Mouse (Mus musculus) spleen, postnatal 36 days (tissue): ENCODE measurements at regions not wholly inside any gene's neighbourhood (a gene's known extent, or its start where the extent isn't known, plus 50 kb on each side); places are given as distances from the start of the nearest gene placed in this dataset.

Experiments
- DNase-seq, 2 experiments: peaks; one replicate each; pipeline ENCODE4 v3.0.0; 2022; ENCODE audit warnings: low spot score in 2 of 2, mixed read lengths in 1 of 2

DNA sequence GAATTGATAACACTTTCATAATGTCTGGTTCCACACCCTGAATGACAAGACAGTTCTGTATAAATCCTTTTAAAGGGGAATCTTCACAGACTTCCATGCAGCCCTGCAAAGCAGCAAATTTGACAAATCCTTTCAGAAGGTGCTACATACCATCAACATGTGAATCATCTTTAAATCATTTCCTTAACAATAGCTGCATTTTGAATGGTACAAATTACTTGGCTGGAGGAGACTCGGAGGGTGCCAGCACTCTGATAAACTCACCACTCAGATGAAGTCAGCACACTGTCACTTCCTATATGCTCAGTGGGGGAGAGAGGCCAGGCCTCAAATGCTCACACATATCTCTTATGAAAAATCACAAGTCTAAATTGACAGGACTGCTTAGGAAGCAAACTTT, 386.1 kb downstream of the Efnb2 start:
- DNase-seq = no peak

DNA sequence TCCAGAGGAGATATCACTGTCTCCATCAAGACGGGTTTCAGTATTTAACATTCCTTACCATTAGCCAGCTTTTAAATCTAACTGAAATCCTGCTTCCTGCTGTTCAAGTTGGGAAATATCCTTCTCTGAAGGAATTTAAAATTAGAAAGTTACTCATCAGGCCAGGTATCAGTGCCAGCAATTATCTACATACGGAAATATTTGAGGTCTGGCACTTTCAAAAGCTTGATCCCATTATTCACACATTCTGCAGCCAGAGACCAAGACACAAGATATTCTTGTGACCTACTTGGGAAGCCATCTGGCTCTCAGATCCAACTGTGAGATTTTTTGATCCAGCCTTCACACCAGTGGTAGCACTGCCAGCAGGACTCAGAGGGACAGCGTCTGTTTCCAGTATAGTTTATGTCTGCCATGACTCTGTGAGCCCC, 386.8 kb downstream of the Efnb2 start:
- no peak for DNase-seq

DNA sequence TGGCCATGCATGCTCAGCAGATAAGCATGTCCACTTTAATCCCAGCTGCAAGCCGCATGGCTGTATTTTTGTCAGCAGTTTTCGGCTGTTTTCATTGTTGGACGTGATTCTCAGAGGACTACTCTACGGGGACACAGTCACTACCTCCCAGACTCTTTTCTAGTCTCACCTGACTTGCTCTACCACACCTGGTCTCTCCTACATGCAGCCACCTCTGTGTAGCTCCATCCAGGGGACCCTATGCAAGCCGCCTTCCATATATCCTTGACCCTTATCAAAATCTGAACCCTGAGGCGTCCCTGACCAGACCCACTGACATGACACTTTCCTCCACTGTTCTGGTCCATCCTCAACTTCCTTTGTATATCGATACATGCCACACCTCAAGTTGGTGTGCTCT, 402.2 kb downstream of the Efnb2 start:
- no peak for DNase-seq

DNA sequence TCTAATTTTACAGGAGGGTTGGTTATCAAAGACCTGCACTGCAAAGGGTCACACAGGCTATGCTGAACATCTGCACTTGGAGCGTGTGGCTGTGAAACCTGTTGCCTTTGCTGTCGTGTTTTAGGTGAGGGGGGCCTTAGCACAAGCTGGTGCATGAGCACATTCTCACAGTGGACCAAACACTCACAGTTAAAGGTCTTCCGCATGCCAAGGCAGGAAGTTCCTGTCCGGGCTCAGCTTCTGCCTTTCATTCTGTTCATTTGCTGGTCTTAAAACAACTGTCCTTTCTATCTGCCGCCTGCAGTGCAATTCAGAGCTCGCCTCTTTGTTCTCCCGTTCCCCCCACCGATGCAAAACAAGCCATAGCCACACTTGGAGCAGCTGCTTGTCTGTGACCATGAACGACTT, 402.8 kb downstream of the Efnb2 start:
- no peak for DNase-seq

DNA sequence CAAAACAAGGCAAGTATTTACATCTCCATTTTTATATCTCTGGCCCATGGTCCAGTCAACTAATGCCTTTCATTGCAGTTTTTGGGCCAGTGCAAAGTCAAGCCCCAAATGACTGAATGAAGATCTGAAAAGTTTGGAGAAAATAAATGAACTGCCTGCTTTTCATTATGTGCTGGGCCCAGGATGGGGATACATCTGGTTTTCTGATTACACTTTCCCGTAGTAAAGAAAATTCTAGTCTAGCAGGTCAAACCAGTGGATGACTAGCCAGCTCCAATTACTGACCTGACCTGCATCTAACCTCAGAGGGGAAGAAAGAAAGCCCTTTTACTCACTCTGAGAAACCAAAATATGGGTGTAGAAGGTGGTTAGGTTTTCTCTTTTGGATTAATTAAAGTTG, 404.7 kb downstream of the Efnb2 start:
- no peak for DNase-seq

- no peak for DNase-seq
Measured at GRCm38 (mm10) chr8:8254446-8254845, 406.6 kb downstream of the Efnb2 start.

DNA sequence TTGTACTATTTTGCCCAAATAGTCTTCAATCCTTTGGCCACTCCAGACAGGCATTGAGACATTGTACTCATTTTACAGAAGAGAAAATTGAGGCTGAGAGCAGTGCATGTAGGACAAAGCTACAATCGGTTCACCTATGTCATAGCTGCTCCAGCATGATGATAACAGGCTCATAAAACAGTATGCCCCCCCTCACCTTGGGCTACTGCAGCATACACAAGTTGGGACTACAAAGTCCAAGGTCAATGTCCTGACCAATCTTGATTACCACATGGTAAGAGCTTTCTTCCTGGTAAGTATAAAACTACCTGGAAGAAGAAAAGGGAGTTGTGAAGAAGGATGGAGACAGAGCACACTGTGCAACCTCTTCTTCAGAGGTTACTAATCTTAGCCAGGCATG, 416.4 kb downstream of the Efnb2 start:
- no peak for DNase-seq

- no peak for DNase-seq
Measured at GRCm38 (mm10) chr8:8241755-8242501, 419.1 kb downstream of the Efnb2 start.

GRCm38 (mm10) chr8:8241051-8241688, 419.9 kb downstream of the Efnb2 start:
- no peak for DNase-seq

DNA sequence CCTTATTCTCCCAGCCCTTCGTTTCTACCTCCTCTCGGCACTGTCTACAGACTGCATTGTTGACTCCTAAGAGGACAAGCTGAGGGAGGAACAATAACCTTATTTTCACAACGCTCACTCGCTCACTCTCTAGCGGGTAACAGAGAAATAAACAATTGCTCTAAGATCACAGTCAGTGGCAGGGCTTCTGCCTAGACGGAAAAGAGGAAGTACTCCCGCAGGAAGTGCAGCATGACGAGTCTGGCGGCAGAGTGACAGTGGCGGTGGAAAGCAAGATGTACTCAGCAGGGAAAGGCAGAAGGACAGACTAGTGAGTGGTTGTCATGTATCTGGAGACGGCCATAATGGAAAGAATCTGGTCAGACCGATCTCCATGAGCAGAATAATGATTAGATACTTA, 421.6 kb downstream of the Efnb2 start:
- no peak for DNase-seq

GRCm38 (mm10) chr8:8238051-8238450, 423.0 kb downstream of the Efnb2 start:
- no peak for DNase-seq

DNA sequence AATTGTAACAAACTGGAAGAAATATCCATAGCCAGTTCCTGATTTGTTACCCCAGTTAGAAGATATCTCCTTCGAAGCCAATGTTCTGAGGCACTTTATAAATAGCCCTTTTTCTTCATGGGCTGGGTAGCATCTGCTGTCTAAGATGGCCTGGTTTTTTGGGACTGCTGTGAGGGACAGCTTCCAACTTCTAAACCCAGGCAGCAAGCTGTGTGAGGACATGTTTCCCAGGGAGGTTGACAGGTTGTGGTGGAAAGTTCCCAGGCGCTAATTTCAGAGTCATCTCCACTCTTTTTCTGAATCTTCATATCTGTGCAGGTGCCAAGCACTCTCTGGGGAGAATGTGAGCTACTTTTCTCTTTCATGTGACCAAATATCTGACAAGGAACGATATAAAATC, 427.4 kb downstream of the Efnb2 start:
- no peak for DNase-seq

- no peak for DNase-seq
Measured at GRCm38 (mm10) chr8:8233156-8233555, 427.9 kb downstream of the Efnb2 start.

GRCm38 (mm10) chr8:8231996-8232632, 428.9 kb downstream of the Efnb2 start:
- no peak for DNase-seq

- DNase-seq = no peak
Measured at GRCm38 (mm10) chr8:8231308-8231985, 429.6 kb downstream of the Efnb2 start.

DNA sequence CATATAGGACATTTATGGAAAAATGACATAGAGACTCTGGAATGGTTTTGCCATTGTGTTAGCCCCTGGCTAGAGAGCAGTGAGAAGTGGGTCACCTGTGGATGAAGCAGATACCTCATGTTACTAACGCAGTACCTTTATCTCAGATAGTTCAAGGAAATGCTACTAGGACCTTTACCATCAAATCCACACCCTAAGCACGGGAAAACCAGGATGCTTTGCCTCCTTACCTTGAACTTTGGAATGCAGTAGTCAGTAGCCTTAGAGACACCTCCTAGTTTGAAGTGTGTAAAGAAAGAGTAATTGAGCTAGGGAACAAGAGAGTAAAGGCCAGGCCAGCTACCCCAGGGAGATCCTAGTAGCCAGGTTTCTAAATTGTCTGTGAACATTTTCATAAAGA, 435.0 kb downstream of the Efnb2 start:
- DNase-seq = no peak

DNA sequence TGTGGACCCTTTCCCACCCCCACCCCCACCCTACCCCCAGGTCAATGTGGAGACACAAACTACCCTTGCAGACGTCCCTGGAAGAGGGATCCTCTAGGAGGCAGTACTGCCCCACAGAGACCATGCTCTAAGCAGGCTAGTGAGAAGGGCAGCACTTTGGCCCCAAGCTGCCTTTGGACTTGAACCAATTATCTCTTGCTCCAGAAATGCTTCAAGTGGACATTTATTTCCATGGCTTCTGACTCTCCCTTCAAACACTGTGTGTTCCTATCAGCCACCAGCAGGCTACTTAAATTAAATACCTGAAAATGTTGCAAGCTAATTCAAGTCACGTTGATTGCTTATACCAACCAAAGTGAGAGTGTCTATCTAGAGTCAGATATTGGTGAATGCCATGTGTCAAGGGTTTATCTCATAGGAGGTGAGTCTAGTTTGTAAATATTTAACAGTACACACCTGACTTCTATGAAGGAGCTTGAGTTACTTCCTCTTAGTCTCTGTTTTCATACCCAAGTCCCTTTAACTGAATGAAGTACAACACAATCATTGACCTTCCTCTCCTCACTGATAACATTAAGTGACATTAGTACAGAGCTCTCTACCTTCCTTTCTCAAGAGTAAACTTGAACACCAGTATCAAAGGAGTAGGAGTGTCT, 435.7 kb downstream of the Efnb2 start:
- no peak for DNase-seq

DNA sequence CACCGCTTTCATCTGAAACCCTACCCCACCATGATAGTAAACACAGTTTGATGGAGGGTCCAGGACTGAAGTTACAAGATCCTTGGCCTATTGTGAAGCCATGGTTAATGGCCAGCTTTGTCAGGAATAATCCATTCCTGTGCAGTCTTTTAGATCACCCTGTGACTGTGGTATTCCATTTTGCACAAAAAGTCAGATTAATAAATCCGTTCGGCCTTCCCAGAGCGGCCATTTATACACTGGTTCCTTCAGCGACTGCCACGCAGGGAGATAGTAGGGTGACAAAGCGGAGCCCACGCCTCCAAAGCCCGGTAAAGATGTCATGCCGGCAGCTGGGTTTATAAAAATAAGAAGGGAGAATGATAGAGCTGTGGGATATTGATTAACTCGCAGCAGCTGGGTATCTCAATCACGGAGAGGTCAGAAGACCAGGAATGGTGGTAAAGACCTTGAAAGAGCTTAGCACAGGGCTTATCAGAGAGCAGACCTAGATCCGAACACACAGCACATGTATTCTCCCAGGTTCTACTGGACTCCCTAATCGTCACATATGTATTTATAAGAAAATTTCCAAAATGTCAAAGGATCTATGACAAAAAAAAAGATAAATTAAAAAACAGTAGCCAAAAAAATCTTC, 440.5 kb downstream of the Efnb2 start:
- DNase-seq = no peak

DNA sequence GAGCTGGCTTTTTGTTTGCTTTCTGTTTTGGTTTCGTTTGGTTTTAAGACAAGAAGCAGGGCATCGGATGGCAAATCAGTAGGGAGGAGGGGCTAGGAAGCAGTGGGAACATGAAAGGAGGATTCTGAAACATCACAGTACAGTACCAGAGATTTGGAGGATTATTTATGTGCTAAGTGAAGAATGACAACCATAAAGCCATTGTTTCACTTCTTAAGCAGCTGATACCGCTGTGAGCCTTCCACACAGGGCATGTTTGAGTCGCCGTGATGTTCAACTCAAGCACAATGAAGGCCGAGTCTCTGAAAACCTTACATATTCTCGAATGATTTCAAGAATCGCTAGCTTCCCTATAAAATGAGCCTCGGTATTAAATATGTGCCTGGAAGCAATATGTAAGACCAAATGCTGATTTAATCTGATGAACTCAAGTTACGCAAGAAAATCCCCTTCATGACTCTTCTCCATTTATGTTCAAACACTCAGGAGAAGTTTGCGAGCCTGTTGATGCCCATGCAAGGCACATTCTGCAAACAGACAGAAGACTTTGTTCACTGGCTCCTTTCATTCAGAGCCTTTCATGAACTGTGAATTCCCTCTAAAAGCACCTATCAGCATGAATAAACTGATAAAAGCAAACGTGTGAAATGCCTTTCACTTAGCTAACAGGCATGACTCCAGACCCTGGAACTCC, 441.2 kb downstream of the Efnb2 start:
- no peak for DNase-seq

DNA sequence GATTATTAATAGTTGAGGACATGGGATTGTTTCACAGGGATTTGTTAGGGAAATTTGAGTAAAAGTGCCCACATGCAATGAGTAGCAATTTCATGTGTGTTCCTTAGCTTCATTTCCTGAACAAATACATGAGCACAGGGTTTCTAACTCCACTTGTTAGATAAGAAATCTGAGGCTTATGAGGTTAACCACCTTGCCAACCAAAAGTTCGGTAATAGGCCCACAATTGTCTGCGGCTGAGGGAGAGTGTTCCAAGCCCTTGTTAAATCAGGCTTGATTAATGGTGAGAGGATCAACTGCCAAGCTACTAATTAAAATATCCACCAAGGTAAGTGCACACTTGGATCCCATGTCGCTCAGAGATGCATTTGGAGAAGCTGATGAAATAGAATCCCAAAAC, 468.0 kb downstream of the Efnb2 start:
- DNase-seq = no peak

DNA sequence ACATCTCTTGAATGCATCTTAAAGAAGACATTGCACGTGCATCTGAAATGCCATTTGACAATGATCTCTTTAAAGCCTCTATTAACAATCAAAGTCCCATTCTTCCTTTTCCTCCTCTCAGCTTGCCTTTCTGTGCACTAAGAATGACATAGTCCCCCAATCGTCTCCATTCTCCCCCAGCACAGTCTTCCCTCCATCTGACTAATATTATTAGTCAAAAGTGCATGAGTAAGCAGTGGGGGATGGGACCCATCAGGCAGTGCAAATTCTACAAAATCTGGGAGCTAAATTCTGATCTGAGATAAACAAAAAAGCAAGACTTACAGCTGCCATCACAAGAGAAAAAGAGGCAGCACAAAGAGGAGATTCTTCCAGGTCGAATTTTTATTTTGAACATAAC, 475.0 kb downstream of the Efnb2 start:
- no peak for DNase-seq
